Mouse (Mus musculus): ENCODE measurements at regions not wholly inside any gene's neighbourhood (a gene's known extent, or its start where the extent isn't known, plus 50 kb on each side); places are given as distances from the start of the nearest gene placed in this dataset.

- TF ChIP-seq CTCF (IDR thresholded peaks at IDR 0.05; ENCODE audit: low read depth) (no peak), EP300 (IDR thresholded peaks at IDR 0.05; ENCODE audit: low read depth) (no peak)
Measured at GRCm38 (mm10) chr1:61587251-61587650, 51.4 kb upstream of the Pard3b start.
